Mouse (Mus musculus) G1E (cell line): ENCODE measurements at regions not wholly inside any gene's neighbourhood (a gene's known extent, or its start where the extent isn't known, plus 50 kb on each side); places are given as distances from the start of the nearest gene placed in this dataset.
"Not testable (repeated sequence)": the region's sequence is repeated elsewhere in the genome, so short reads cannot be mapped to it uniquely, and the experiment has no call there.

ENCODE experiments used
- CTCF ChIP-seq: IDR thresholded peaks from 2 replicates; pipeline ENCODE4 v1.5.1; 2012; ENCODE audit warnings: low read depth, low read length, inconsistent platforms, mixed read lengths
- GATA1 ChIP-seq: IDR thresholded peaks from 2 replicates; pipeline ENCODE4 v1.6.1; 2012; ENCODE audit warnings: borderline replicate concordance, low read length, inconsistent platforms, mixed read lengths
- GATA2 ChIP-seq: IDR thresholded peaks from 2 replicates; pipeline ENCODE4 v1.6.1; 2012; ENCODE audit warnings: low read depth, low read length, inconsistent platforms, borderline replicate concordance
- POLR2AphosphoS5 ChIP-seq: IDR thresholded peaks from 2 replicates; pipeline ENCODE4 v1.6.1; 2012; ENCODE audit warnings: low read depth, low read length, inconsistent platforms; ENCODE audit not compliant: insufficient replicate concordance
- TAL1 ChIP-seq: conservative IDR thresholded peaks from 2 replicates; pipeline ENCODE4 v1.6.1; 2012; ENCODE audit warnings: low read depth, low read length, inconsistent platforms, mixed read lengths

DNA sequence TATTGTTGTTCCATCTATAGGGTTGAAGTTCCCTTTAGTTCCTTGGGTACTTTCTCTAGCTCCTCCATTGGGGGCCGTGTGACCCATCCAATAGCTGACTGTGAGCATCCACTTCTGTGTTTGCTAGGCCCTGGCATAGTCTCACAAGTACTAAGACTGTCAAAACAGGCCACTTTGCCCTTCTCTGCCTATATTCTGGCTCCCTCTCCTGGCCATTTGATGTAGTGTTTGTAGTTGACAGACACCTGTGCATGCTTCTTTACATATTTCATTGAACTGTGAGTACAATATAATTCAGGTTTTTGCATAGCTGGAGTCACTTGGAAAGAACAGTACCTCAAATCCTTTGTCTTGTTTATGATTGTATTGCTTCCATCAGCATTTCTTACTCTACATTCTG lies 1059.2 kb downstream of the Rpia start:
- not testable (repeated sequence) for TF ChIP-seq CTCF, GATA1, TAL1, GATA2, POLR2AphosphoS5
